Mouse (Mus musculus): ENCODE measurements at regions not wholly inside any gene's neighbourhood (a gene's known extent, or its start where the extent isn't known, plus 50 kb on each side); places are given as distances from the start of the nearest gene placed in this dataset.

- TF ChIP-seq MAX (IDR thresholded peaks at IDR 0.05; ENCODE audit: low read depth) = no peak
- no peak for TF ChIP-seq USF1 (IDR thresholded peaks at IDR 0.05; ENCODE audit: low read depth)
- TF ChIP-seq POLR2A (IDR thresholded peaks at IDR 0.05; ENCODE audit: insufficient read length, low read depth) = no peak
- TF ChIP-seq MYOG (IDR thresholded peaks at IDR 0.05; ENCODE audit: control insufficient read depth in 1 of 3, insufficient read depth in 1 of 3, insufficient read length in 2 of 3, low read depth in 2 of 3) = no peak
- no peak for TF ChIP-seq MYOD1 (IDR thresholded peaks at IDR 0.05; ENCODE audit: control insufficient read depth in 1 of 3, insufficient read length in 2 of 3, low read depth in 2 of 3)
- TF ChIP-seq REST (IDR thresholded peaks at IDR 0.05; ENCODE audit: insufficient read depth, insufficient read length) = no peak
- no peak for TF ChIP-seq SRF (IDR thresholded peaks at IDR 0.05; ENCODE audit: control insufficient read depth, insufficient read length, low read depth)
- TF ChIP-seq TCF12 (IDR thresholded peaks at IDR 0.05; ENCODE audit: insufficient read depth, poor library complexity, severe bottlenecking) = no peak
- no peak for TF ChIP-seq E2F4 (IDR thresholded peaks at IDR 0.05; ENCODE audit: insufficient read depth)
- no peak for TF ChIP-seq CEBPB (IDR thresholded peaks at IDR 0.05; ENCODE audit: insufficient read depth, poor library complexity, severe bottlenecking)
- TF ChIP-seq POLR2AphosphoS2 (IDR thresholded peaks at IDR 0.05; ENCODE audit: insufficient read length, low read depth) = no peak
- TF ChIP-seq TCF3 (IDR thresholded peaks at IDR 0.05; ENCODE audit: insufficient read length, low read depth) = no peak
- no peaks in the 10 kb centered on the region for H3K36me3 ChIP-seq (ENCODE audit: control insufficient read depth, insufficient read depth)
- no peak overlapping the region for H3ac ChIP-seq (ENCODE audit: control insufficient read depth, insufficient read length)
- H3K4me3 ChIP-seq = no peak overlapping the region
- H3K79me2 ChIP-seq (ENCODE audit: control insufficient read depth, insufficient read depth) = no peaks in the 10 kb centered on the region
- no peaks in the 10 kb centered on the region for H3K27me3 ChIP-seq (ENCODE audit: control insufficient read depth, insufficient read depth, insufficient read length)
- no peak overlapping the region for H3K4me2 ChIP-seq (ENCODE audit: low read depth)
Measured at GRCm38 (mm10) chr9:47125517-47125916, 127.0 kb downstream of the Gm4791 start.

- no peak overlapping the region for H3K4me3 ChIP-seq
- no peaks in the 10 kb centered on the region for H3K36me3 ChIP-seq (ENCODE audit: control insufficient read depth, insufficient read depth)
- H3K79me2 ChIP-seq (ENCODE audit: control insufficient read depth, insufficient read depth) = no peaks in the 10 kb centered on the region
- H3ac ChIP-seq (ENCODE audit: control insufficient read depth, insufficient read length) = no peak overlapping the region
- no peaks in the 10 kb centered on the region for H3K27me3 ChIP-seq (ENCODE audit: control insufficient read depth, insufficient read depth, insufficient read length)
- TF ChIP-seq POLR2A (IDR thresholded peaks at IDR 0.05; ENCODE audit: insufficient read length, low read depth) (no peak), E2F4 (IDR thresholded peaks at IDR 0.05; ENCODE audit: insufficient read depth) (no peak), TCF12 (IDR thresholded peaks at IDR 0.05; ENCODE audit: insufficient read depth, poor library complexity, severe bottlenecking) (no peak), TCF3 (IDR thresholded peaks at IDR 0.05; ENCODE audit: insufficient read length, low read depth) (no peak), MYOG (IDR thresholded peaks at IDR 0.05; ENCODE audit: control insufficient read depth in 1 of 3, insufficient read depth in 1 of 3, insufficient read length in 2 of 3, low read depth in 2 of 3) (no peak), POLR2AphosphoS2 (IDR thresholded peaks at IDR 0.05; ENCODE audit: insufficient read length, low read depth) (no peak), CEBPB (IDR thresholded peaks at IDR 0.05; ENCODE audit: insufficient read depth, poor library complexity, severe bottlenecking) (no peak), USF1 (IDR thresholded peaks at IDR 0.05; ENCODE audit: low read depth) (no peak)
- no peak overlapping the region for H3K4me2 ChIP-seq (ENCODE audit: low read depth)
Measured at GRCm38 (mm10) chr9:47126236-47126635, 127.7 kb downstream of the Gm4791 start.

- Histone ChIP-seq H3K27me3 (ENCODE audit: control insufficient read depth, insufficient read depth, insufficient read length) (no peaks in the 10 kb centered on the region), H3K79me2 (ENCODE audit: control insufficient read depth, insufficient read depth) (no peaks in the 10 kb centered on the region), H3K4me3 (no peak overlapping the region), H3K4me2 (ENCODE audit: low read depth) (no peak overlapping the region), H3ac (ENCODE audit: control insufficient read depth, insufficient read length) (no peak overlapping the region), H3K36me3 (ENCODE audit: control insufficient read depth, insufficient read depth) (no peaks in the 10 kb centered on the region)
- TF ChIP-seq MYOG (IDR thresholded peaks at IDR 0.05; ENCODE audit: control insufficient read depth in 1 of 3, insufficient read depth in 1 of 3, insufficient read length in 2 of 3, low read depth in 2 of 3) (no peak), POLR2A (IDR thresholded peaks at IDR 0.05; ENCODE audit: insufficient read length, low read depth) (no peak), MYOD1 (IDR thresholded peaks at IDR 0.05; ENCODE audit: control insufficient read depth in 1 of 3, insufficient read length in 2 of 3, low read depth in 2 of 3) (no peak), MAX (IDR thresholded peaks at IDR 0.05; ENCODE audit: low read depth) (no peak), TCF3 (IDR thresholded peaks at IDR 0.05; ENCODE audit: insufficient read length, low read depth) (no peak), SRF (IDR thresholded peaks at IDR 0.05; ENCODE audit: control insufficient read depth, insufficient read length, low read depth) (no peak), REST (IDR thresholded peaks at IDR 0.05; ENCODE audit: insufficient read depth, insufficient read length) (no peak), CEBPB (IDR thresholded peaks at IDR 0.05; ENCODE audit: insufficient read depth, poor library complexity, severe bottlenecking) (no peak), E2F4 (IDR thresholded peaks at IDR 0.05; ENCODE audit: insufficient read depth) (no peak), POLR2AphosphoS2 (IDR thresholded peaks at IDR 0.05; ENCODE audit: insufficient read length, low read depth) (no peak), TCF12 (IDR thresholded peaks at IDR 0.05; ENCODE audit: insufficient read depth, poor library complexity, severe bottlenecking) (no peak), USF1 (IDR thresholded peaks at IDR 0.05; ENCODE audit: low read depth) (no peak)
Measured at GRCm38 (mm10) chr9:47127756-47128424, 129.3 kb downstream of the Gm4791 start.

- no peak overlapping the region for H3K4me3 ChIP-seq
- H3K36me3 ChIP-seq (ENCODE audit: control insufficient read depth, insufficient read depth) = no peaks in the 10 kb centered on the region
- no peak overlapping the region for H3K4me2 ChIP-seq (ENCODE audit: low read depth)
- peaks cover 7% of the 10 kb centered on the region for H3K27me3 ChIP-seq (ENCODE audit: control insufficient read depth, insufficient read depth, insufficient read length)
- H3K79me2 ChIP-seq (ENCODE audit: control insufficient read depth, insufficient read depth) = no peaks in the 10 kb centered on the region
- TF ChIP-seq POLR2A (IDR thresholded peaks at IDR 0.05; ENCODE audit: insufficient read length, low read depth) (no peak), REST (IDR thresholded peaks at IDR 0.05; ENCODE audit: insufficient read depth, insufficient read length) (no peak), POLR2AphosphoS2 (IDR thresholded peaks at IDR 0.05; ENCODE audit: insufficient read length, low read depth) (no peak), TCF12 (IDR thresholded peaks at IDR 0.05; ENCODE audit: insufficient read depth, poor library complexity, severe bottlenecking) (no peak), CEBPB (IDR thresholded peaks at IDR 0.05; ENCODE audit: insufficient read depth, poor library complexity, severe bottlenecking) (no peak), USF1 (IDR thresholded peaks at IDR 0.05; ENCODE audit: low read depth) (no peak), MYOG (IDR thresholded peaks at IDR 0.05; ENCODE audit: control insufficient read depth in 1 of 3, insufficient read depth in 1 of 3, insufficient read length in 2 of 3, low read depth in 2 of 3) (no peak), MAX (IDR thresholded peaks at IDR 0.05; ENCODE audit: low read depth) (no peak), SRF (IDR thresholded peaks at IDR 0.05; ENCODE audit: control insufficient read depth, insufficient read length, low read depth) (no peak)
- no peak overlapping the region for H3ac ChIP-seq (ENCODE audit: control insufficient read depth, insufficient read length)
Measured at GRCm38 (mm10) chr9:47129101-47129500, 130.6 kb downstream of the Gm4791 start.

All from myocyte (in vitro differentiated cells).